Mouse (Mus musculus): ENCODE data around the gene Ros1.
A peak's percentile ranks its signal among the peaks of the same experiment; 100 is the strongest.

The Ros1 gene

DNA sequence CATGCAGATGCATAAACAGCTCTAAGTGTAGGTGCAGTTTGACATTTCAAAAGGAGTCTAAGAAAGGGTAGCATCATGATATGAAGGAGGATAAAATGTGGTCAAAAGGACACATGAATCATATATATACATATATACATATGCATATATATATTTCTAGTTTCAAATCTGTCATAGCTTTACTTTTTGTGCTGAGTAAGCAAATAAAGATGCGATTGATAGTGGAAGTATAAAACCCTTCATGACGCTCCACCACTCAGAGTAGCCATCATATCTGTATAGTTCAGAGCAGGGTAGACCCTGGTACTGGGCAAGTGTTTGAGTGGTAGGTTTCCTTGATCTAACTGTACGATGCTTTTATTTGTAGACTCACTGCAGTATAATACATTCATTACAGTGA, 35.3 kb downstream of the Ros1 start:
- no peak for DNase-seq (ENCODE audit: low spot score)

DNA sequence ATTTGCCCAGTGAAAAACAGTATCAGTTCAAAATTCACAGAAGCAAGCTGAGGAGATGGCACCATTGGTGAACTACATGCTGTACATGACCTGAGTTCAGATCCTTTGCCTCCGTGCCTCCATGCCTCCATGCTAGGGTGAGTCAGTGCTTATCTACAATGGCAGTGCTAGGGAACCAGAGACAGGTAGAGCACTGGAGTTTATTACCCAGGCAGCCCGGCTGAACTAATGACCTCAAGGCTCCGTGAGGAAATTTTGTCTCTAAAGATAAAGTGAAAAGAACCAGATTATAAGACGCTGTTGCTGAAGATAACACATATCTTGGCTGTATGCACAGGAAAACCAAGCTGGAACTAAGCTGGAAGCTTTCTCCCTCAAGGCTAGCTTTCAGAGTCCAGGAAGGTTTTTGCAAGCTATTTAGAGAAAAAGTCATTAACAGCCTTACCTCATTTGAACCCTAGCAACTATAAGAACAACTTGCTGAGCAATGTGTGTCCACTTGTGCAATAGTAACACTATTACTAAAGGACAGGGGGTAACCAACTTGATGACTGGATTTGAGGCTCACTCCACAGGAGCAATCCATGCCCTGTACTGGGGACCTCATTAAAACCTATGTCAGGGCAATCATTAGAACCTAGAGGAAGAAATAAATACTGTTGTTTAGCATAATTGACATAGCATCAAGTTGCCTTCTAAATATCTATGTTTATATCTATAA, 61.5 kb downstream of the Ros1 start:
- no peak for DNase-seq (ENCODE audit: low spot score)

DNA sequence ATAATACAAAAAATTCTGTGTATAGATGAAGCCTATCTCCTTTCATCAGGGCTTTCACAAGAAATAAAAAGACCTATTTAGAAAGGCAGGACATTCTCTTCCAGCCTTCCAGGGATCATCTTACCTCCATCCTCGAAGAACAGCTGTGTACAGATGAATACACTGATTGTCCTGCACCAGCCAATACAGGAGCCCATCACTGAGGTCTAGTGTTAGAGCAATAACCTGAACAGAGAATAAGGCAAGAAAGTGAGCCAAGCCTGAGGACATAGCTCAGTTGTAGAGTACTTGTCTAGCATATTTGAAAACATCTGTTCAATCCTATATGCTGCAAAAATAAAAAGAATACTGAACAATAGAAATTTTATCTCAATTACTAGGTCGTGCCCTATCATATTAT, 64.3 kb downstream of the Ros1 start:
- DNase-seq (ENCODE audit: low spot score): no peak

GRCm38 (mm10) chr10:52128874-52129412, 66.1 kb downstream of the Ros1 start:
- DNase-seq (ENCODE audit: low spot score): no peak

- no peak for DNase-seq (ENCODE audit: low spot score)
These were observed 88.8 kb downstream of the Ros1 start for GRCm38 (mm10) chr10:52106164-52106757.

GRCm38 (mm10) chr10:52101273-52101672, 93.8 kb downstream of the Ros1 start:
- no peak for DNase-seq (ENCODE audit: low spot score)

GRCm38 (mm10) chr10:52092181-52092580, 102.9 kb downstream of the Ros1 start:
- no peak for DNase-seq (ENCODE audit: low spot score)

DNA sequence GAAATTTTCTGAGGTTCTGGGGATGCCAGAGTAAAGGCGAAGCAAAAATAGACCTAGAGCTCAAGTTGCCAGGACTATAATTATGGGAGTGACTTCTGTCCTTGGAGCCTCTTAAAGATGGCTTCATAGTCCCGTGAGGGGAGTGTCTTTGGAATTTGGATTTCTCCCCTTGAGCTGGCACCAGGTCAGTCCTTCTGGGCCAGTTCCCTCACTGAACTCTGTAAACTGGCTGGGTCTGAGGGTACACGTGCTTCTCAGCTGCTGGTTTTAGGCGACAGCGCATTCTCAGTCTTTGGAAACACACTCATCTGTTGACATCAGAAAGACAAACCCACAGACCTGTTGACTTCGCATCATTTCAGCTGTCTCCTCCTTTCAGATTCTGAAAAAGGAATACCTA, 108.4 kb downstream of the Ros1 start:
- no peak for DNase-seq (ENCODE audit: low spot score)

DNA sequence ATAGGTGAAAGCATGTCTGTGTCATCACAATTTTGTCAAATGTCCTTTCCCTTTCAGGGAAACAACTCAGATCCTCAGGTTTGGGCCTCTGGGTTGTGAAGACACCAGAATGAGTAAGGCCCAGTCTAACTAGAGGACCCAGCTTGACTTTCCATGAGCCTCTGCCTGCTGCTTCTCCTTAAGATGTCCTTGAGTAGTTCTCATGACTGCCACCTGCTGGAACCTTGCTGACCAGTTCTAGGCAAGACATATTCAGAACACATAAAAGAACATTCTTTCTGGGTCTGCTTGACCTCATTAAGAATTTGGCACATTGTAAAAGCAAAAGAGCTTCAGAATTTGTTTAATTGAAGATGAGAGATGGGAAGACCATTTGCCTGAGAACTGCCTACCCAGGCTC, 122.6 kb downstream of the Ros1 start:
- peak; percentile 31 for DNase-seq (ENCODE audit: low spot score)

- no peak for DNase-seq (ENCODE audit: low spot score)
These were observed 146.8 kb downstream of the Ros1 start for GRCm38 (mm10) chr10:52048287-52048686.

DNA sequence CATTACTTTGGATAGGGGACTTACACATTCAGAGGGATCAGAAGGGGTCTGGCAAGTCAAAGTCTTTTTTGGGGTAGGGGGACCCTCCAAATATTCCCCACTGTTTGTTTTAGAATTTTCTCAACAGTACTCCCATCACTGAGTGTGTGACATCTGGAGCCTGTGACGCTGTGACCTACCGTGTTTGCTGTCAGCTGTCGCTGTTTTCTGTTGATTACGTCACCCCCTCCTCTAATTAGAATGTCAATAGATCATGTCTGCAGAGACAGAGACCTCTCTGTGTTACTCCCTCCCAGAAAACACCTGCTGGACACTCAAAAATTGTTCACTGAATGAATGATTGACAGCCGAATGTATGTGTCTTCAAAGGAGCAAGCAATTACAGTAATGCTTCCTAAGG, 152.0 kb downstream of the Ros1 start:
- DNase-seq (ENCODE audit: low spot score): no peak

DNA sequence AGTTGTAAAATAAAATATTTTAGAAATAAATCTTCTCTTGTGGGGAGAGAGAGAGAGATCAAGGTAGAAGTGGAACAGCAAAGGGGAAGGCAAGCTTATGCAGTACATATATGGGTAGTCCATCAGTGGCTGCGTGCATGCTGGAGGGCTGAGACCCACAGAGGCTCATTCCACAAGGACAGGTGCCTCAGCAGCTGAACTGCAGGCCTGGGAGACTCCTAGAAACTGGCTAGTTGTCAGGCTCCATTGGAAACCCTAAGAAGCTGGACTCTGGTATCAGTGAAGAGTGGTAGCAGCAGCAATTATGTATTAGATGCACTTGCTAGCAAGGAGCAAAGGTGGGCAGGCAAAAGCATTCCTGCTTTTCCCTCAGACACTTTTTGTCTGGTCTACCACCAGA, 155.7 kb downstream of the Ros1 start:
- no peak for DNase-seq (ENCODE audit: low spot score)

- no peak for DNase-seq (ENCODE audit: low spot score)
These were observed 161.3 kb downstream of the Ros1 start for GRCm38 (mm10) chr10:52033729-52034128.

DNA sequence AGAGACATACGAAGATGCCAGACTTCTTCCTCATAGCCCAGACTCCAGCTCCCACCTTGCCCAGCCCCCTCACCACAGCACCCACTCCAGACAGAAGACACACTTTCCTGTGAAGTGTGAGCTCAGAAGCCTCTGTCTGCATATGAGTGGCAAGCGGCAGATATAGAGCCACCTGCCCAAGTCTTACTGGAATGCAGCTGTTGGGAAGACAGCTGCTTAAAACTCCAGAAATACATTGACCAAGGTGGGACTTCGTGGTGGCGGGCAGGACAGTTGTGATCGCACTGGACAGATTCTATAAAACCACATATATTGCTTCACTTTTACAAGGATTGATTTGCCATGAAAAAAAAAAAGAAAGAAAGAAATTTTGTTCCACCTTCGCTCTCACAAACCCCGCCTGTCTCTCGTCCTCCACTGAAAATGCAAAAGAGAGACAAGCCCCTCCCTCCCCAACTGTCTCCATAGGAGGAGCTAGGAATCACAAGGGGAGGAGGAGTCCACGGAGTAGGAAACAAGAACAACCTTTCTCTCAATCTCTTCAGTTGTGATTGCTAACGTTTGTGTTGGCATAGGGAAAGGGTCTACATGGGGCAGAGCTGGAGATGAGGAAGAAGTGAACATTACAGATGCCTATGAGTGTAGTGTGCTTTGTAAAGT, 165.5 kb downstream of the Ros1 start:
- no peak for DNase-seq (ENCODE audit: low spot score)

DNA sequence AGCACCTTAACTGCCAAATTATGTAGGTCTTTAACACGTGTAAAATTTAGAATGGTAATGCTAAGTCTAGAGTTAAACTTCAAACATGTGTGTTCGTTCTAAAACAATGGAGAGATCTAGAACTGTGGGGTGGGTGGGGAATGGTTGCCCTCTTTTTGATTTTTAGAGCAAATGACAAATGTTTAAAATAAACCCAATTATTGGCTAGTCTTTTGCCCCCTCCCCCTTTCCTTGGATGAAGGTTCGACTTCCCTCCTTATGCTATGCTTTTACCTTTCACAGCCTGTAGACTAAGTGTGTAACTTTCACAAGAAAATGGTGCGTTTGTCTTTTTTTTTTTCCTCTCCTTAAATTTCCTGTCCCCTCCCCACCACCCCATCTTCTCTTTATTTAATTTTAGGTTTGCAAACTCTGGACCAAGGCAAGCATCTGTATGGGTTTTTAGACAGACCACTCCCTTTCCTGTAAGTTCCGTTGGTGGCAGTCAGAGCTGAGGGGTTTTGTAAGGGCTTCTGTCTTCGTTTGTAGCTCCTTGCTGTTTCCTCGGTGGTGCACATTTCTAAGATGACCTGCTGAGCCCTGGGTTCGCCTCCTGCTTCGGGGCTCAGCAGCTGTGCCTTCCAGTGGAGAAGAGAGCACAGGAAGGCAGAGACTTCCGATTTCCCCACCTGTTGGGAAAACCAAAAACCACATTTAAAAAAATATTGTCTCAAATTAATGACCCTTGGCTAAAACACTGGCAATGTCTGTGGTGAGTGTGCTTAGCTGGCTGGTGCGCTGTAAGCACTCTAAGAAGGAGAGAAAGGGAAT, 166.3 kb downstream of the Ros1 start:
- no peak for DNase-seq (ENCODE audit: low spot score)

DNA sequence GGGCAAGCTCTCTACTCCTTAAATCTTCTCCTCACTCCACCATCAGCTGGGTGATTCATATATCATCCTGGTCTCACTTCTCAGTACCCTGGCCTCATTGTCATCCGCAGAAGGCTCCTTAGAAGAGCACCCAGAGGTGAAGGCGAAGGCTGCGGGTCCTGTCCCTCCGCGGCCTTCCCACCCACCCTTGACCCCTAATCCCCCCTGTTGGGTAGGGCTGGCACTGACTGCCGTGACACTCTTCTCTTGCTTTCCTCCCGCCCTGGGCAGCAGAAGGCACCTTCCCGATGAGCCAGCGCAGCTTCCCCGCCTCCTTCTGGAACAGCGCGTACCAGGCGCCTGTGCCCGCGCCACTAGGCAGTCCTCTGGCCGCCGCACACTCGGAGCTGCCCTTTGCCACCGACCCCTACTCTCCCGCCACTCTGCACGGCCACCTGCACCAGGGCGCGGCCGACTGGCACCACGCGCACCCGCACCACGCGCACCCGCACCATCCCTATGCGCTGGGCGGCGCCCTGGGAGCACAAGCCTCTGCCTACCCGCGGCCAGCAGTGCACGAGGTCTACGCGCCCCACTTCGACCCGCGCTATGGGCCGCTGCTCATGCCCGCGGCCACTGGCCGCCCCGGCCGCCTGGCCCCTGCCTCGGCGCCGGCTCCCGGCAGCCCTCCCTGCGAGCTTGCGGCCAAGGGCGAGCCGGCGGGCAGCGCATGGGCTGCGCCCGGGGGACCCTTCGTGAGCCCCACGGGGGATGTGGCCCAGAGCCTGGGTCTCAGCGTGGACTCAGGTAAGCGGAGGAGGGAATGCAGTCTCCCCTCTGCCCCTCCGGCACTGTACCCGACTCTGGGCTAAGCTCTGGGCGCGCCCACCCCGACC, 167.6 kb downstream of the Ros1 start:
- DNase-seq (ENCODE audit: low spot score): no peak

GRCm38 (mm10) chr10:52025821-52026220, 169.2 kb downstream of the Ros1 start:
- DNase-seq (ENCODE audit: low spot score): no peak

DNA sequence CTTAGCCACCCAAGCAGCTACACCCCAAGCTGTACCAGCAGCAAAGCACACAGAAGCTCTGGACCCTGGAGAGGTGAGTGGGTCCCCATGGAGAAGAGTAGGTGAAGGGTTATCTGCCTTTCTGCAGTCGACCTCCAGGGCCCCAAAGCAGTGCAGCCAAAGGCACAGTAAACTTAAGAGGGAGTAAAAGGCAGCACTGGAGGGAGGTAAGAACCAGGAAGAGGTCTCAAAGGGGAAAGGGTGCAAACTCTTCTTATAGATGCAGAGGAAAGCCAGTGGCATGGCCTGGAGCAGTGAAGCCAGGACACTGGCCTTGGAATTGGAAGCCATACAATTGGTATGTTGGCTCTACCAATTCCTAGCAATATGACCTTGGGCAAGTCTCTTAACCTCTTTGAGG, 169.8 kb downstream of the Ros1 start:
- DNase-seq (ENCODE audit: low spot score): no peak

GRCm38 (mm10) chr10:52024053-52024410, 171.0 kb downstream of the Ros1 start:
- DNase-seq (ENCODE audit: low spot score): no peak

DNA sequence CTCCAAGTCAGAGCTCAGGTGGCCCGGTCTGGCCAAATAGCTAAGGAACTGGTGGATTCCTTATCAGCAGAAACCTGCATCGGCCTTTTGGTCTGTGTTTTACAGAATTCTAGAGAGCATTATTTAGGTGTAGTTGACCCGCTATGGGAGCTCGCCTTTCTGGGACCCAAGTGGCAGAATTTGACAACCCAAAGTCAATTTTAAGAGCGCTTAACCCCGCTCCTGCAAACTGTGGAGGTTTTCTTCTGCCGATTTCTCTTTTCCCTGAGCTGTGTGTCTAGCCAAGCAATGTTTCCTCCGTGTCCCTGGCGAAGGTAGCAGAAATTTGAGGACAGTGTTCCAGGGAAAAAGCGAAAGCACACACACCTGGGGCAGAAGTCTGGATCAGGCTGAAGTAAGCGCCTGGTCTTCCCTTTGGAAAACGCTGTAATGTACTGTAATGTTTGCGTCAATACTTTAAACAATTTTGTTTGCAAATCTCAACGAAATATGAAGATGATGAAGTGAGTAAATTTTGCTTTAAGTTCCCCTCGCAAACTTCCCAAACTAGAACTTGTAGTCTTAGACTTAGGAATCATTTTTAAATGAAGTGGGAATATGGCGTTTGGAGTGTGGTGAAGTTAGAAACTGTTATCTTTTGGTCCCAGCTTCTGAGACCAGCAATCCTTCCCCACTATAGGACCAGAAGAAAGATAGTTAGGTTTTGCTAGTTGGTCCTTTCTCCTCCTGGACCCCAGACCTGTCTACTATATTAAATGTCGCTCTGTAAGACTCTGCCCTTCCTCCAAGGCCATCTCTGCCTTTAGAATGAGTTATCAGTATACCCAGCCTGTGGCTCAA, 171.6 kb downstream of the Ros1 start:
- DNase-seq (ENCODE audit: low spot score): no peak
